Mouse (Mus musculus) olfactory bulb, adult 2 months (tissue): ENCODE results near the gene Myo18b.

Source experiments
- CTCF ChIP-seq: fragments of 200-500 bp; IDR thresholded peaks from 2 replicates; pipeline ENCODE4 v1.5.1; 2012; ENCODE audit warnings: low read depth, mild to moderate bottlenecking, low read length, moderate library complexity; ENCODE audit not compliant: insufficient read depth
- POLR2A ChIP-seq: fragments of 200-500 bp; IDR thresholded peaks from 2 replicates; pipeline ENCODE4 v1.6.1; 2012; ENCODE audit warnings: mild to moderate bottlenecking, low read depth, low read length, moderate library complexity; ENCODE audit not compliant: insufficient read depth

DNA sequence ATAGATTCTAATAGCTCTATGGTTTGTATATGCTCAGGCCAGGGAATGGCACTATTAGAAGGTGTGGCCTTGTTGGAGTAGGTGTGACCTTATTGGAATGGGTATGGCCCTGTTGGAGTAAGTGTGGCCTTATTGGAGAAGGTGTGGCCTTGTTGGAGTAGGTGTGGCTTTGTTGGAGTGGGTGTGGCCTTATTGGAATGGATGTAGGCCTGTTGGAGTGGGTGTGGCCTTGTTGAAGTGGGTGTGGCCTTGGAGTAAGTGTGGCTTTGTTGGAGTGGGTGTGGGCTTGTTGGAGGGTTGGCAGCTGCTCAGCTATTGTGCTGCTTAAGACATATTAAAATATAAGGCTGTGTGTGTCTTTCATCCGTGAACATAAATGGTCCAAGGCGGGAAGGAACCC, 249.3 kb downstream of the Myo18b start:
- TF ChIP-seq POLR2A (no peak), CTCF (no peak)
